Mouse (Mus musculus) forebrain, embryonic 11.5 days (tissue): ENCODE measurements around the gene Rpn2. TPM values are rescaled to one million over a fixed set of nuclear protein-coding genes. Genes with fewer than 3 reads are reported as not detected.

Experiments
- ATAC-seq: fragments of 200-750 bp; cut with Nextera tagmentation; replicated peaks from 2 replicates; pipeline ENCODE4 v1.8.0; 2017; ENCODE audit warnings: moderate TSS enrichment; ENCODE audit not compliant: low FRiP score
- DNase-seq: peaks from one replicate; pipeline ENCODE4 v3.0.0-alpha.2; 2017; ENCODE audit warnings: low spot score
- H3K27ac ChIP-seq: fragments of 300-500 bp; sonication (generic); 2 replicates; pipeline ENCODE4 v1.5.1; 2014; ENCODE audit warnings: low read depth, low read length
- H3K27me3 ChIP-seq: fragments of 300-500 bp; sonication (generic); 2 replicates; pipeline ENCODE4 v1.6.1; 2014; ENCODE audit warnings: mild to moderate bottlenecking, low read length, mixed read lengths; ENCODE audit not compliant: control insufficient read depth, insufficient read depth
- H3K36me3 ChIP-seq: fragments of 300-500 bp; sonication (generic); 2 replicates; pipeline ENCODE4 v1.6.1; 2014; ENCODE audit warnings: mild to moderate bottlenecking, low read length, moderate library complexity, mixed read lengths; ENCODE audit not compliant: control insufficient read depth, insufficient read depth
- H3K4me1 ChIP-seq: fragments of 300-500 bp; sonication (generic); replicated peaks from 2 replicates; pipeline ENCODE4 v1.6.1; 2014; ENCODE audit warnings: low read length, mixed read lengths; ENCODE audit not compliant: control insufficient read depth, insufficient read depth
- H3K4me2 ChIP-seq: fragments of 300-500 bp; sonication (generic); 2 replicates; pipeline ENCODE4 v1.6.1; 2014; ENCODE audit warnings: low read depth, mild to moderate bottlenecking, low read length, moderate library complexity, mixed read lengths; ENCODE audit not compliant: severe bottlenecking
- H3K4me3 ChIP-seq: fragments of 300-500 bp; sonication (generic); 2 replicates; pipeline ENCODE4 v1.5.1; 2014; ENCODE audit warnings: low read depth, low read length
- H3K9ac ChIP-seq: fragments of 300-500 bp; sonication (generic); 2 replicates; pipeline ENCODE4 v1.6.1; 2014; ENCODE audit warnings: low read length
- H3K9me3 ChIP-seq: fragments of 300-500 bp; sonication (generic); 2 replicates; pipeline ENCODE4 v1.6.1; 2016; ENCODE audit warnings: low read length, mixed read lengths; ENCODE audit not compliant: control insufficient read depth
- WGBS: fragments of 180-500 bp; shearing (Covaris S2); extraction: QIAGEN DNeasy Blood & Tissue Kit; methylation state at CpG from one replicate; pipeline ENCODE4 v1.1.7; 2014; 5-methylcytosine and 5-hydroxymethylcytosine counted together
- polyA plus RNA-seq: library from polyadenylated mRNA; unstranded; fragments of >200 nt; fragmentation: Nextera tagmentation; extraction: Ambion mirVana; gene quantifications from 2 replicates; pipeline ENCODE4 v1.2.1, GENCODE M21; 2014

The Rpn2 gene
- polyA plus RNA-seq, 1 experiment from 2014 or later, result 277 TPM

DNA sequence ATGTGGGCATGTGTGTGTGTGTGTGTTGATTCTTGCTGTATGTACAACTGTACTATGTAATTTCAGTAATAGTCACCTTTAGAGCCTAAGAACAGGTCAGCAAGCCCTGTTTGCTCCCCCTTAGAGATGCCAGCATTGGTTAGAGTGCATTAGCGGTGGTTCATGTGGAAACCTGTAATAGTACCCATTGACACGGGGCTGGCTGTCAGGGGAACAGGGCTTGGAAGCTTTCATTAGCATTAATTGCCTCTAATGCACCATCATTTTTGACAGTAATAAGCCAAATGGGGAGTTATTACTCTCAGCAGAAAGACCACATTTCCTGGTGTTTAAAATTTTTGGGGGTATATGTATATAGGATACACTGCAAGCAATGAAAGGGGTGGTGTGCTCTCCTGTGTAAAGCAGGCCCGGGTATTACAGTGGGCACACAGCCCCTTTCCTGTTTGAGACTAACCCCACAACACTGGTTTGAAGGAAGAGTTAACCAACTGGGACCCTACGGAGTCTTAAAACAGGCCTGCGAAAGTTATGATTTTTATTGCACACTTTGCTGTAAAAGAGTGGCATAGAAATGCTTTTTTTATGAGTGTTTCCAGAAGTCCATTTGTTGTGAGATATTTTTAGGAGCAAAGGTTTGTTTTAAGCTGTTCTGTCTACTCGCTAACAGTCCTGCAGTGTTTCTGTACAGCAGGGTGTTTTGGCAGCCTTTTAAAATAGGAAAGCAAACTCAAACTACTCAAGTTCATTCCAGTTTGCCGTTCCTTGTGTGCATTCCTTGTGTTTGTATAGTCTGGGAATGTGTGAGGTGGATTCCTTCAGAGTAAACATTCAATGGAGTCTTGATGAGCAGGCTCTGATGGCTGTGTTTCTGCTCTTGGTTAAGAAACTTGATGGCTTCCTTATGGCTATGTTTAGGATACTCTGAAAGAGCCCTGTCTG, 27.5 kb downstream of the Rpn2 start:
- Histone ChIP-seq H3K9me3 (no peaks in the 10 kb centered on the region), H3K4me3 (no peak overlapping the region), H3K4me1 (0 out of 2 replicates have a peak, but pooled peaks cover 4% of the 10 kb centered on the region), H3K27ac (no peak overlapping the region), H3K36me3 (peaks cover 23% of the 10 kb centered on the region), H3K27me3 (no peaks in the 10 kb centered on the region), H3K9ac (no peak overlapping the region), H3K4me2 (no peak overlapping the region)
- DNase-seq, result no peak
- no peak for ATAC-seq
- 87% methylated on average over 7 of the region's 7 CpGs for WGBS

GRCm38 (mm10) chr2:157307715-157308265, 29.0 kb downstream of the Rpn2 start:
- WGBS, result 94% methylated on average over 4 of the region's 4 CpGs
- DNase-seq (no peak), ATAC-seq (no peak)
- H3K4me2 ChIP-seq, result no peak overlapping the region
- no peaks in the 10 kb centered on the region for H3K27me3 ChIP-seq
- H3K9ac ChIP-seq, result no peak overlapping the region
- 0 out of 2 replicates have a peak, but pooled peaks cover 2% of the 10 kb centered on the region for H3K4me1 ChIP-seq
- H3K36me3 ChIP-seq, result peaks cover 21% of the 10 kb centered on the region
- H3K9me3 ChIP-seq, result no peaks in the 10 kb centered on the region
- H3K4me3 ChIP-seq, result no peak overlapping the region
- H3K27ac ChIP-seq, result no peak overlapping the region

DNA sequence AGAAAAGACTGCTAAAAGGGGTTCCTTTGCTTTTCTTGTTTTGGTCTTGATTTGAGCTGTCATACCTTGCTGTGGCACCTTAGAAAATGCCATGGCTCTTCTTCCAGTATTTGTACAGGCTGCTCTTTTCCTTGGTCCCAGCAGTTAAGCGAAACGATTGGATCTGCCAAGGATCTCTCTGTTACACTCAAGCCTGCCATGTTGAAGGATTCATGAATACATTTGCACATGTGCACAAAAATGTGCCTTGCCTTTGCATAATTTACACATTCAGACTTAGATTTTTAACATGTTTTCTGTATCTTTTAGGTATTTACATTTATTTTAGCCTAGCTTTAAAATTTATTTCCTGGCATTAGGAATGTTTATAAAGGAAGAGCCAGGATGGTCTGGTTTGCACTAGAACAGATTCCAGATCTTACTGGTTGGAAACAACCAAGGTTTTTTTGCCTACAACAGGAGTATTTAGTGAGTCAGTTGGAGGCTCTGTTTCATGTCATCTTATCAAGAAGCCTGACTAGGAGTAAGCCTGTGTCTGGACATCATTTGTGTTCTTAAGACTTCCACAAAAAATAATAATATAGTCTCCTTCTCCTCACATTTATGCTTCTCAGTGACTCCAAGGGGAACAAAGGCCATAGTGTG, 29.6 kb downstream of the Rpn2 start:
- Histone ChIP-seq H3K4me1 (0 out of 2 replicates have a peak, but pooled peaks cover under 1% of the 10 kb centered on the region), H3K4me2 (no peak overlapping the region), H3K9me3 (no peaks in the 10 kb centered on the region), H3K36me3 (peaks cover 21% of the 10 kb centered on the region), H3K4me3 (no peak overlapping the region), H3K27ac (no peak overlapping the region), H3K27me3 (no peaks in the 10 kb centered on the region), H3K9ac (no peak overlapping the region)
- ATAC-seq (no peak), DNase-seq (no peak)
- 97% methylated on average over 2 of the region's 2 CpGs for WGBS

DNA sequence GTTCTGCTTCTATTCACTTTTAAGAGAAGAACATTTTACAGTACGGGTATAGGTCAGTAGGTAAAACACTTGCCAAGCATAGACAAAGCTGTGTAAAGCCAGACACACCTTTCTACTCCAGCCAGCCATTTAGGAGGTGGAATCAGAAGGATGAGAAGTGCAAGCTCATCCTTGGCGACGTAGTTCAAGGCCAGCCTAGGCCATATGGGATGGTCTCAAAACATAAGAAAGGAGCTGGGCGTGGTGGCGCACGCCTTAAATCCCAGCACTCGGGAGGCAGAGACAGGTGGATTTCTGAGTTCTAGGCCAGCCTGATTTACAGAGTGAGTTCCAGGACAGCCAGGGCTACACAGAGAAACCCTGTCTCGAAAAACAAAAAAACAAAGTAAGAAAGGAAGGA, 30.8 kb downstream of the Rpn2 start:
- ATAC-seq (no peak), DNase-seq (no peak)
- no peak overlapping the region for H3K4me2 ChIP-seq
- H3K4me3 ChIP-seq, result no peak overlapping the region
- no peak overlapping the region for H3K9ac ChIP-seq
- no peak overlapping the region for H3K27ac ChIP-seq
- 0 out of 2 replicates have a peak, but pooled peaks cover 4% of the 10 kb centered on the region for H3K4me1 ChIP-seq
- H3K36me3 ChIP-seq, result peaks cover 19% of the 10 kb centered on the region
- H3K27me3 ChIP-seq, result no peaks in the 10 kb centered on the region
- H3K9me3 ChIP-seq, result no peaks in the 10 kb centered on the region
- 94% methylated on average over 8 of the region's 8 CpGs for WGBS

DNA sequence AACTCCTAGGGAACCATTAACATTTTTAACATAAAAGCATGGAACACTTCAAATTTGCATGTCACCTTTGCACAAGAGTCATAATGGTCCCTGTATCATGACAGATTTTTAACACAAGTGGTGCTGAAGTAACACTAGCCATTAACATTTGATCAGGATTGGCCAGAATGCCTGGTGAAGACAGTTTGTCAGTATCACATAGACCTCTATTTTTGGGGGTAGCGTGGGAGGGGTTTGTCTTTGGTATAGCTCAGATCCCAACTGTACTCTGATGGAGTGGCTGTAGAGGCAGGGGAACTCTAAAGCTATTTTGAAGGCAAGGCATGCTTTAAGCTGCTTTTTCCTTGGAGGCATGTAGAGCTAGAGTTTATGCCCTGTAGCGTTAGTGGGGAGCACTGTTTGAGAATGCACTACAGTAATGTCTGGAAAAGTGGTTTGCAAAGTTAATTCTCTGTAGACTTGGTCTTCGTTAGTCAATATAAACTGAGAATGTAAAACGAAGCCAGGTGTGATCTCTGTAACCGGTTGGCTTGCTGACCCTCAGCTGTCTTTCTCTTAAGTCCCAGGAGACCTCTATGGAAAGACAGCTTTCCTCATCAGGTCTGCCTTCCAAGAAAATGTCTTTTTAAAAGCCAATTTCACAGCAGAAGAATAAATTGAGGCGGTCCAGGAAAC, 32.3 kb downstream of the Rpn2 start:
- H3K9ac ChIP-seq, result no peak overlapping the region
- H3K4me2 ChIP-seq, result no peak overlapping the region
- H3K4me3 ChIP-seq, result no peak overlapping the region
- H3K9me3 ChIP-seq, result no peaks in the 10 kb centered on the region
- no peaks in the 10 kb centered on the region for H3K27me3 ChIP-seq
- DNase-seq, result no peak
- H3K27ac ChIP-seq, result no peak overlapping the region
- WGBS, result 87% methylated on average over 6 of the region's 6 CpGs
- ATAC-seq, result no peak
- 0 out of 2 replicates have a peak, but pooled peaks cover 4% of the 10 kb centered on the region for H3K4me1 ChIP-seq
- H3K36me3 ChIP-seq, result peaks cover 24% of the 10 kb centered on the region

DNA sequence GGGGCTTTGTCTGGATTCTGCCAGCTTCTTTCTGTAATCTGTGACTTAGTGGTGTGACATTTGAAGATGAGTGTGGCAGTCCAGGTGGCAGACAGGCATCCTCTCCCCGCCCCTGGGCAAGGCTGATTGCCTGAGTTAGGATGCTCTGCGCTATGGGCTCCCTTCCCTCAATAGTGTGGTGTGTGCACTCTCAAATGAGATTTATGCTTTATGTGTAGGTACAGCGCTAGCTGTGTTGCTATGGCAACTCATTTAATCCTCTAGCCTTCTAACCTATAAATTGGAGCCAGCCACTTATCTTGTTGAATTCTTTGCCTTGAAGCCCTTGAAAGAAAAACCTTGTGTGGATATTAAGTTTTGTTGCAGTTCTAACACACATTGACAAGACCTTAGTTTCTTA, 34.9 kb downstream of the Rpn2 start:
- Histone ChIP-seq H3K4me2 (no peak overlapping the region), H3K27ac (no peak overlapping the region; the same call in 1 of the 2 replicates), H3K9me3 (no peaks in the 10 kb centered on the region), H3K9ac (no peak overlapping the region), H3K4me1 (0 out of 2 replicates have a peak, but pooled peaks cover 4% of the 10 kb centered on the region), H3K36me3 (peaks cover 30% of the 10 kb centered on the region), H3K27me3 (no peaks in the 10 kb centered on the region), H3K4me3 (no peak overlapping the region)
- DNase-seq (no peak), ATAC-seq (no peak)
- WGBS, result 71% methylated on average over 3 of the region's 3 CpGs

DNA sequence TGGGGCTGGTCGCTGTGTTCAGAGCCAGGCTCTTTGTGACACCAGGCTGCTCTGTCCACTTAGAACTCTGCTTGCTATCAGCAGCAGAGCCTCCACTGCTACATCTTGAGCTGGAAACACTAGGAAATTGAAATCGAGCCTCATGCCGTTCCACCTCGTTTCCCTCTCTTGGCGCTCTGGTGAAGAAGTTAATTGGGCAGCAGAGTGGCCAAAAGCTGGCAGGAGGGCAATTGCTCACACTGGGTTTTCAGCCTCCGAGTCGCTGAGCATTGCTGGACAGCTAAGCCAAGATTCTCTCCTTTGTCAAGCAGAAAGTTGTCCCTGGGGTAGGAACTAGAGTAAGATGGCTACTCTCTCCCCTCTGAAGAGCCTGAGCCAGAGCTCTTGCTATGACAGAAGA, 35.5 kb downstream of the Rpn2 start:
- peaks cover 26% of the 10 kb centered on the region for H3K36me3 ChIP-seq

DNA sequence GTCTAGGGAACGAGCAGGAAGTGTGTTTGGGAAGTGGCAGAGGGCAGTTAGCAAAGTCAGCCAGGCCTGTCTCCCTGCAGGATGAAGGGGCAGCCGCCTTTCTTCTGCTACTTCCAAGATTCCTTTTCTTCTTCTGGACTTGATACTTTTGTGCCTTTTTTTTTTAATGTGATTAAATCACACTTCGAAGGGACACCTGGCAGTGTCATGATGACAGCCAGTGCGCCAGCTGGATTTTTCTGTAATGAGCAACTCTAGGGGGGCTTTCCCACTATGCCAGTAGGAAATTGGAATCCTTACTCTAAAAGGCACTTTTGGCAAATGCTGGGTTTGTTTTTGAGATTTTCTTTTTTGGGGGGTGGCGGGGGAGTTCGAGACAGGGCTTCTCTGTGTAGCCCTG, 36.7 kb downstream of the Rpn2 start:
- H3K4me3 ChIP-seq, result no peak overlapping the region
- no peaks in the 10 kb centered on the region for H3K27me3 ChIP-seq
- H3K9ac ChIP-seq, result no peak overlapping the region
- H3K4me1 ChIP-seq, result 0 out of 2 replicates have a peak, but pooled peaks cover 4% of the 10 kb centered on the region
- 90% methylated on average over 6 of the region's 6 CpGs for WGBS
- ATAC-seq (no peak), DNase-seq (no peak)
- H3K36me3 ChIP-seq, result peaks cover 26% of the 10 kb centered on the region
- H3K4me2 ChIP-seq, result no peak overlapping the region
- H3K27ac ChIP-seq, result no peak overlapping the region
- H3K9me3 ChIP-seq, result no peaks in the 10 kb centered on the region

More for the DNA sequence above, 35.5 kb downstream of the Rpn2 start:
- ATAC-seq (no peak), DNase-seq (no peak)
- WGBS, result 51% methylated on average over 7 of the region's 7 CpGs
- no peak overlapping the region for H3K27ac ChIP-seq
- H3K4me3 ChIP-seq, result no peak overlapping the region
- H3K27me3 ChIP-seq, result no peaks in the 10 kb centered on the region
- H3K9me3 ChIP-seq, result no peaks in the 10 kb centered on the region
- H3K4me2 ChIP-seq, result no peak overlapping the region
- H3K9ac ChIP-seq, result no peak overlapping the region
- 0 out of 2 replicates have a peak, but pooled peaks cover 4% of the 10 kb centered on the region for H3K4me1 ChIP-seq
